Mouse (Mus musculus) C2C12 (cell line): ENCODE data around the gene Rmnd1. TPM values are rescaled to one million over a fixed set of nuclear protein-coding genes. Genes with fewer than 3 reads are reported as not detected.
A peak's percentile ranks its signal among the peaks of the same experiment; 100 is the strongest.

ENCODE experiments used
- H3K27me3 ChIP-seq: one replicate; pipeline ENCODE4 v1.6.1; 2011; ENCODE audit not compliant: control insufficient read depth, insufficient read depth, insufficient read length
- H3K36me3 ChIP-seq: one replicate; pipeline ENCODE4 v1.6.1; 2011; ENCODE audit not compliant: control insufficient read depth, insufficient read depth
- H3K4me3 ChIP-seq: one replicate; pipeline ENCODE4 v1.5.1; 2011; ENCODE audit warnings: mild to moderate bottlenecking, control low read depth; ENCODE audit not compliant: poor library complexity, insufficient read depth, severe bottlenecking
- H3K79me2 ChIP-seq: one replicate; pipeline ENCODE4 v1.6.1; 2011; ENCODE audit not compliant: control insufficient read depth, insufficient read depth
- H3K79me3 ChIP-seq: one replicate; pipeline ENCODE4 v1.6.1; 2011; ENCODE audit warnings: low read depth, control low read depth
- H3ac ChIP-seq: one replicate; pipeline ENCODE3; 2011; ENCODE audit warnings: low read depth; ENCODE audit not compliant: control insufficient read depth, insufficient read length
- CEBPB ChIP-seq: IDR thresholded peaks from one replicate; pipeline ENCODE4 v1.6.1; 2011; ENCODE audit warnings: low read depth, mild to moderate bottlenecking, control low read depth, moderate library complexity
- CTCF ChIP-seq: IDR thresholded peaks from one replicate; pipeline ENCODE4 v1.5.1; 2011; ENCODE audit not compliant: control insufficient read depth, insufficient read depth, insufficient read length
- FOSL1 ChIP-seq: IDR thresholded peaks from one replicate; pipeline ENCODE4 v1.8.0; 2011; ENCODE audit warnings: mild to moderate bottlenecking, low read length; ENCODE audit not compliant: poor library complexity, insufficient read depth, severe bottlenecking
- MAX ChIP-seq: IDR thresholded peaks from one replicate; pipeline ENCODE4 v1.6.1; 2011; ENCODE audit warnings: mild to moderate bottlenecking, control low read depth
- MYOD1 ChIP-seq: IDR thresholded peaks from one replicate; pipeline ENCODE4 v1.6.1; 2011; ENCODE audit warnings: low read depth; ENCODE audit not compliant: control insufficient read depth, insufficient read length
- MYOG ChIP-seq: IDR thresholded peaks from one replicate; pipeline ENCODE4 v1.6.1; 2011; ENCODE audit not compliant: control insufficient read depth, insufficient read length; ENCODE audit errors: extremely low read depth
- USF1 ChIP-seq: IDR thresholded peaks from one replicate; pipeline ENCODE4 v1.6.1; 2011; ENCODE audit warnings: low read depth, mild to moderate bottlenecking, control low read depth, moderate library complexity
- polyA plus RNA-seq: library from polyadenylated mRNA; unstranded; fragments of >200 nt; fragmentation: generic; extraction: Trizol; gene quantifications from one replicate; pipeline ENCODE4 v1.2.1, GENCODE M21; 2012; ENCODE audit warnings: missing spikeins

The Rmnd1 gene
- polyA plus RNA-seq, 1 experiment: 11.1 TPM

DNA sequence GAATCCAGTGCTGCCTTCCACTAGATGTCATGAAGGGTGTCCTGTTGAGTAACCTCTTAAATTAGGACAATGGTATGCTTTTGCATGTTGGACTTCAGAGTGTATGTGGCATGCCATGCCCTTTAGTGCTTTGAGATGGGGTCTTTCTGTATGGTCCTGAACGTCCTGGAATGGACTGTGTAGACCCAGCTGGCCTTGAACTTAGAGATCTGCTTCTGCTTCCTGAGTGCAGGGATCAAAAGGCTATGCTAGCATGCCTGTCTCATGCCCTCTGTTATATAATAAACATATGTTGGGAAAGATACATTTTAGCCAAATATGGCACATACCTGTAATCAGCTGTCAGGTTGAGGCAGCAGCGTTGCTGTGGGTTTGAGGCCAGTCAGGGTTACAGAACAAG, 41.6 kb downstream of the Rmnd1 start:
- peaks cover 83% of the 10 kb centered on the region for H3K79me3 ChIP-seq
- TF ChIP-seq MAX: no peak
- no peak for TF ChIP-seq FOSL1
- TF ChIP-seq CTCF: no peak
- TF ChIP-seq MYOG: no peak
- no peak for TF ChIP-seq CEBPB
- no peak for TF ChIP-seq USF1
- TF ChIP-seq MYOD1: no peak
- H3K79me2 ChIP-seq: peaks cover 95% of the 10 kb centered on the region
- no peak overlapping the region for H3ac ChIP-seq
- H3K27me3 ChIP-seq: no peaks in the 10 kb centered on the region
- no peak overlapping the region for H3K4me3 ChIP-seq
- H3K36me3 ChIP-seq: peaks cover 31% of the 10 kb centered on the region

DNA sequence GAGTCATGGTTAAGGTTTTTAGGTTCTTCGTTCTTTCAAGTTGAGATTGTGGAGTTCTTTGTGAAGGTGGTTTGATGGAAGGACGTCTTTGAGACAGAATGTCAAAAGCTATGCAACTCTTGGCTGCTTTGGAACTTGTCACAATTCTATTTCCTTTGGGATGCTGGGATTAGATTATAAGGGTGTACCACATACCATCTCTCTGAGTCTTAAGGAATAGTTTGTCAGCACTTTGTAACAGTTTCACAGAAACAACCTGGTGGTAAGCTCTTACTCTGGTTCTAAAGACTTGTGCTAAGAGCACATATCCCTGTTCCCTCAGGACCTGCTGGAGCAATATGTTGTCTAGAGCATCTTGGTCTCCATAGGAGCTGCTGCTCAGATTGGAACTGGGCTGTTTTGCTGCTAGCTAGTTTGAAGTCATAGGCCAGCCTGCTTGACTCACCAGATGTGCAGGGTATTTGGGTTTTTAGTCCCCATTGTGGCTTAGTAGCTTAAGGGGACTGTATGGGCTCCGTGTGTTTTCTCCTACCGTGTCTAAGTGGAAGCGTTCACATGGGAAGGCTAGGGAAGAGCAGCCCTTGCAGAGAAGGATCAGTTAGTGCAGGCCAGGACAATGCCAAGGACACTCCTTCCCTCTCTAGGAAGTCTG, 42.6 kb downstream of the Rmnd1 start:
- Histone ChIP-seq H3K36me3 (peaks cover 30% of the 10 kb centered on the region), H3K27me3 (no peaks in the 10 kb centered on the region), H3K4me3 (no peak overlapping the region), H3K79me2 (peaks cover 95% of the 10 kb centered on the region), H3K79me3 (peaks cover 77% of the 10 kb centered on the region), H3ac (peak overlapping the region; percentile 41)
- TF ChIP-seq CTCF (no peak), MAX (no peak), MYOG (no peak), CEBPB (no peak), USF1 (no peak), MYOD1 (no peak), FOSL1 (no peak)

DNA sequence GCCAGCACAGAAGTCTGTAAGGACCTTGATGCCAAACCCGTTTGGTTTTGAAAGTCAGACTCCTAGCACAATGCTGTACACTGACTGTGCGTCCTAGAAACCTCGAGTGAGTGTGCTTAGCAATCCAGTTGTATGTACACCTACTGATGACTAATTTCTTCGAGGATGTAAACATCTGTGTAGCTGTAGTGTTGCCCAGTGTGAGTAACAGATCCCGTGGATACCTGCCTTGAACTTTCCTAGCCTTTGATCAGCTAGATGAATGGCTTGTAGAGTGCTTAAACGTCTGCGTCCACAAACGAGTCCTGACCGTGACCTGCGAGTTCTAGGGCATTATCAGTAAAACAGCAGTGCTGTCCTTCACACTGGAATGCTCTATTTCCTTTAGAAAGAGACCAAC, 43.2 kb downstream of the Rmnd1 start:
- peak overlapping the region; percentile 41 for H3ac ChIP-seq
- peaks cover 24% of the 10 kb centered on the region for H3K36me3 ChIP-seq
- TF ChIP-seq CTCF (no peak), MAX (no peak), MYOD1 (no peak), USF1 (no peak), MYOG (no peak), CEBPB (no peak), FOSL1 (no peak)
- peaks cover 95% of the 10 kb centered on the region for H3K79me2 ChIP-seq
- no peaks in the 10 kb centered on the region for H3K27me3 ChIP-seq
- H3K79me3 ChIP-seq: peaks cover 74% of the 10 kb centered on the region
- peak overlapping the region; percentile 87 for H3K4me3 ChIP-seq

DNA sequence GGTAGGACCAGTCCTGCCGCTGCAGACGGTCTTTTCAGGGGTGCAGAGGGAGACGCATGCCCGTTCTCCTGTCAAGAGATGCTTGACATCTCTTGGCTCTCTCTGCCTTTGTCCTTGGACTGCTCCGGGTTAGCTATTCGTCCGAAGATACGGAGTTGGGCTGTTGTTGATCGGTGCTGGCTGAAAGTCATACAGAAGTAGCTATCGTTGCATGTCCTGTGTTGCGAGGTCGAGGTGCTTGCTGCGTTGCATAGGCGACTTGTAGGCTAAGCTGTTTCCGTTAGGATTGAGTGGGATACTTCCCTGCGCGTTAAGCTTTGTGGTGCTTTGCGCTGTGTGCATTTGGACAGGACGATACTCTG, 43.8 kb downstream of the Rmnd1 start:
- Histone ChIP-seq H3K27me3 (no peaks in the 10 kb centered on the region), H3K79me3 (peaks cover 71% of the 10 kb centered on the region), H3K4me3 (peak overlapping the region; percentile 87), H3K36me3 (peaks cover 18% of the 10 kb centered on the region), H3K79me2 (peaks cover 95% of the 10 kb centered on the region), H3ac (peak overlapping the region; percentile 69)
- TF ChIP-seq CTCF (no peak), MAX (no peak), CEBPB (no peak), USF1 (no peak), FOSL1 (no peak), MYOD1 (no peak), MYOG (no peak)

DNA sequence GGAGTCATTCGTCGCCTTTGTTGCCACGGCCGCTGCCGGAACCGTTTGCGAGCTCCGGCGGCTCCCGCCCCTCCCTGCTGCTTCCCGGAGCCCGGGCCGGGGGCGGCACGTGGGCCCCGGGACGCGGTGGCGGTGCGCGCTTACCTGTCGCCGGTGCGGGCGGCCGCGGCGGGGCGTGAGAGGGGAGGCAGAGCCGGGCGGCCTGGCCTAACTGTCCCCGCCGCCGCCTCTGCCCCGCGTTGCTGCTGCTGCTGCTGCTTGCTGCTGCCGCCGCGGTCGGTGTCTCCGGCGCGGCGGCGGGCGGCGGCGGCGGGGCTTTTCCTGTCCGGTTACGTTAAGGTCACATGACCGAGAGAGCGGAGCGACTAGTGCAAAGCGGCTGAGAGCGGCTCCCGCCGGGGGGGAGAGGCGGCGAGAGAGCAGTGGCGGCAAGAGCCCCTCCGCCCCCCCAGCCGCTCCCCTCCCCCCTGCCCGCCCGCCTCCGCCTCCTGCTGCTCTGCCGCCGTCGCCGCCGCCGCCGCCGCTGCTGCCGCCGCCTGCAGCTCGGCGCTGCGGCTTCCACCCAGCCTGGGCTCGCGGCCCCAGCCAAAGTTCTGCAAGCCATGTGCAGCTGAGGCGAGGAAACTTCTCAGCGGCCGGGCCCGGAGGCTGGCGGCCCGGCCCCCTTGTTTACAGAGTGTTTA, 44.3 kb downstream of the Rmnd1 start, which contains the start of gene Zbtb2:
TSS of gene Zbtb2 (minus strand) at position 408 of the 683 bp plus-strand sequence.
- H3K36me3 ChIP-seq: peaks cover 13% of the 10 kb centered on the region
- TF ChIP-seq MAX: no peak
- TF ChIP-seq USF1: peak; percentile 27
- H3K27me3 ChIP-seq: no peaks in the 10 kb centered on the region
- H3K79me3 ChIP-seq: peaks cover 65% of the 10 kb centered on the region
- peak within 1 kb of the TSS; percentile 94 for H3ac ChIP-seq
- peak within 1 kb of the TSS; percentile 87 for H3K4me3 ChIP-seq
- peaks cover 95% of the 10 kb centered on the region for H3K79me2 ChIP-seq
